Mouse (Mus musculus) midbrain, embryonic 14.5 days (tissue): Measurements from ENCODE around the gene Cmtm1. TPM values are rescaled to one million over a fixed set of nuclear protein-coding genes. Genes with fewer than 3 reads are reported as not detected.

Experiments used
- polyA plus RNA-seq: library from polyadenylated mRNA; unstranded; fragments of >200 nt; fragmentation: Nextera tagmentation; extraction: Ambion mirVana; gene quantifications from 2 replicates; pipeline ENCODE4 v1.2.1, GENCODE M21; 2014

Gene Cmtm1
- polyA plus RNA-seq, 1 experiment from 2014 or later = not detected

Other genes with a start within 250 kb of the Cmtm1 start
- 5.3 and 12.7 TPM in 2 replicates for gene Cdh5, start 208.5 kb downstream of the Cmtm1 start, polyA plus RNA-seq
- 6.3 and 8.3 TPM in 2 replicates for gene Bean1, start 139.7 kb downstream of the Cmtm1 start, polyA plus RNA-seq
- 43.7 and 56.6 TPM in 2 replicates for gene Tk2, start 61.6 kb downstream of the Cmtm1 start, polyA plus RNA-seq
- gene Cklf, start 59.3 kb downstream of the Cmtm1 start, polyA plus RNA-seq = 30.3 and 31.4 TPM in 2 replicates
- not detected in 2 replicates for gene Cmtm2a, start 17.0 kb downstream of the Cmtm1 start, polyA plus RNA-seq
- gene Gm45711, start 64 bp downstream of the Cmtm1 start, polyA plus RNA-seq = not detected in 2 replicates
- not detected in 2 replicates for gene Gm11020, start 11.4 kb upstream of the Cmtm1 start, polyA plus RNA-seq
- not detected in 2 replicates for gene Cmtm2b, start 12.1 kb upstream of the Cmtm1 start, polyA plus RNA-seq
- gene Cmtm3, start 29.3 kb upstream of the Cmtm1 start, polyA plus RNA-seq = 28.6 and 36.9 TPM in 2 replicates
- gene Cmtm4, start 85.7 kb upstream of the Cmtm1 start, polyA plus RNA-seq = 3.6 and 5.1 TPM in 2 replicates
- 69.1 and 103 TPM in 2 replicates for gene Dync1li2, start 132.9 kb upstream of the Cmtm1 start, polyA plus RNA-seq
- 0.38 and 0.53 TPM in 2 replicates for gene Terb1, start 199.8 kb upstream of the Cmtm1 start, polyA plus RNA-seq
- gene Nae1, start 224.5 kb upstream of the Cmtm1 start, polyA plus RNA-seq = 113 and 122 TPM in 2 replicates
- 2.7 and 3.6 TPM in 2 replicates for gene Car7, start 224.5 kb upstream of the Cmtm1 start, polyA plus RNA-seq